In genomic region chr8:124949209-124950068, GRCm38 (mm10) we compare ENCODE assay signal across 7 mouse cellular contexts. TPM values are rescaled to one million over a fixed set of nuclear protein-coding genes. Genes with fewer than 3 reads are reported as not detected.
DNase-seq lines count a peak whose midpoint lies in the region; ATAC-seq and TF ChIP-seq lines count a peak whose summit lies in the region.

Egln1 (minus strand) TSS chr8:124949324.

- H3K27ac ChIP-seq in intestine, embryonic 15.5 days, result peak within 1 kb of the TSS; percentile 98
- peak within 1 kb of the TSS; percentile 91 for H3K27ac ChIP-seq in midbrain, embryonic 11.5 days (ENCODE audit: low read depth, low read length)
- peak within 1 kb of the TSS; percentile 95 for H3K27ac ChIP-seq in small intestine, adult 2 months (ENCODE audit: insufficient read depth, low read depth, low read length)

- H3K36me3 ChIP-seq in intestine, embryonic 15.5 days, result no peaks in the 10 kb centered on the region
- no peaks in the 10 kb centered on the region for H3K36me3 ChIP-seq in midbrain, embryonic 11.5 days (ENCODE audit: control insufficient read depth, insufficient read depth, low read length)
- no peaks in the 10 kb centered on the region for H3K36me3 ChIP-seq in small intestine, adult 2 months (ENCODE audit: control insufficient read depth, insufficient read depth, low read length)

- peaks cover 30% of the 10 kb centered on the region for H3K4me1 ChIP-seq in intestine, embryonic 15.5 days (replicated peaks)
- peaks cover 23% of the 10 kb centered on the region for H3K4me1 ChIP-seq in midbrain, embryonic 11.5 days (ENCODE audit: control insufficient read depth, insufficient read depth, low read length)
- peaks cover 29% of the 10 kb centered on the region for H3K4me1 ChIP-seq in small intestine, adult 2 months (ENCODE audit: control insufficient read depth, insufficient read depth, insufficient read length, low read length)

- DNase-seq in adrenal gland, postnatal 10 days, result peak; percentile 90
- peak; percentile 94 for DNase-seq in embryo, embryonic 11 days
- DNase-seq in gastrocnemius, postnatal 36 days, result peak; percentile 65 to 70
- peak; percentile 74 for DNase-seq in left cerebral cortex, postnatal 4 days
- peak; percentile 97 for DNase-seq in midbrain, embryonic 11.5 days (ENCODE audit: low spot score, missing footprints)

- peak; percentile 96 for TF ChIP-seq POLR2A in small intestine, adult 2 months (IDR thresholded peaks at IDR 0.05; ENCODE audit: low read depth, low read length)

- no peaks in the 10 kb centered on the region for H3K27me3 ChIP-seq in intestine, embryonic 15.5 days (replicated peaks)
- no peaks in the 10 kb centered on the region for H3K27me3 ChIP-seq in midbrain, embryonic 11.5 days (ENCODE audit: control insufficient read depth, insufficient read depth, low read length)
- H3K27me3 ChIP-seq in small intestine, adult 2 months (ENCODE audit: control insufficient read depth, insufficient read depth, low read length), result no peaks in the 10 kb centered on the region

- no peaks in the 10 kb centered on the region for H3K9me3 ChIP-seq in intestine, embryonic 15.5 days
- no peaks in the 10 kb centered on the region for H3K9me3 ChIP-seq in midbrain, embryonic 11.5 days (ENCODE audit: control insufficient read depth, low read length)

- under 1% methylated on average over 44 of the region's 98 CpGs for WGBS in intestine, embryonic 15.5 days
- WGBS in midbrain, embryonic 11.5 days, result under 1% methylated on average over 68 of the region's 98 CpGs
- WGBS in small intestine, adult 2 months, result 5% methylated on average over 83 of the region's 98 CpGs

- ATAC-seq in intestine, embryonic 15.5 days, result peak; percentile 91
- peak; percentile 86 for ATAC-seq in midbrain, embryonic 11.5 days (ENCODE audit: low FRiP score)

- H3K9ac ChIP-seq in intestine, embryonic 15.5 days, result peak within 1 kb of the TSS; percentile 95
- H3K9ac ChIP-seq in midbrain, embryonic 11.5 days (ENCODE audit: low read length), result peak within 1 kb of the TSS; percentile 96

- H3K4me2 ChIP-seq in intestine, embryonic 15.5 days (replicated peaks), result peak within 1 kb of the TSS; percentile 80
- H3K4me2 ChIP-seq in midbrain, embryonic 11.5 days, result peak within 1 kb of the TSS; percentile 68

- intact Hi-C loops in gastrocnemius, postnatal 36 days (cut with DNase I), result loop anchor here (2.0 to 5.0 kb wide), 3 partner anchors 37 to 63 kb away; partner anchors contain the start of genes Exoc8, Sprtn and Tsnax
- intact Hi-C loops in left cerebral cortex, postnatal 4 days (cut with DNase I), result loop anchor here (5.0 kb wide), 2 partner anchors 52 to 63 kb away; partner anchors contain the start of genes Exoc8, Sprtn and Tsnax

- H3K4me3 ChIP-seq in intestine, embryonic 15.5 days (replicated peaks), result peak within 1 kb of the TSS; percentile 82
- H3K4me3 ChIP-seq in midbrain, embryonic 11.5 days (ENCODE audit: low read depth, low read length), result peak within 1 kb of the TSS; percentile 88
- peak within 1 kb of the TSS; percentile 97 for H3K4me3 ChIP-seq in small intestine, adult 2 months (ENCODE audit: low read depth, low read length)

- no peak for TF ChIP-seq CTCF in small intestine, adult 2 months (IDR thresholded peaks at IDR 0.05; ENCODE audit: extremely low read depth, insufficient read length, insufficient replicate concordance, low read depth, low read length)

RNA-seq across cellular contexts. Expression of gene Egln1, which starts in this region (rescaled TPM):
- 10 to 100 TPM; 66.9 to 73.0 TPM for total RNA-seq in adrenal gland, postnatal 10 days (2021)
- total RNA-seq in gastrocnemius, postnatal 36 days (2021), result 100 to 1,000 TPM; 140 to 151 TPM
- polyA plus RNA-seq in intestine, embryonic 15.5 days (2015; fragmentation: Nextera tagmentation; extraction: Ambion mirVana), result 14.0 and 14.4 TPM in 2 replicates
- total RNA-seq in left cerebral cortex, postnatal 4 days (2021), result 10 to 100 TPM; 57.0 to 59.0 TPM
- polyA plus RNA-seq in midbrain, embryonic 11.5 days (2014; fragmentation: Nextera tagmentation; extraction: Ambion mirVana), result 18.5 and 21.0 TPM in 2 replicates
- polyA plus RNA-seq in small intestine, adult 2 months (2012; rRNA removed), result 10.6 and 20.1 TPM in 2 replicates

Comparison
In these comparisons a context has a peak if more than half of its experiments do, and no peak if none do; other contexts are left out.
1. Peak in every context shown above with its lines: DNase-seq, ATAC-seq, H3K4me3 ChIP-seq and H3K27ac ChIP-seq.